Mouse (Mus musculus): ENCODE measurements around the gene Spata21. TPM values are rescaled to one million over a fixed set of nuclear protein-coding genes. Genes with fewer than 3 reads are reported as not detected.

The Spata21 gene
- polyA plus RNA-seq, 1 experiment, result not detected

- Histone ChIP-seq H3K36me3 (ENCODE audit: control insufficient read depth, insufficient read depth) (peaks cover 9% of the 10 kb centered on the region), H3K79me2 (ENCODE audit: control insufficient read depth, insufficient read depth) (peaks cover 44% of the 10 kb centered on the region), H3ac (ENCODE audit: control insufficient read depth, insufficient read length, low read depth) (peak within 1 kb of the TSS; percentile 73), H3K27me3 (ENCODE audit: control insufficient read depth, insufficient read depth, insufficient read length) (no peaks in the 10 kb centered on the region), H3K79me3 (ENCODE audit: low read depth) (peaks cover 18% of the 10 kb centered on the region), H3K4me3 (ENCODE audit: insufficient read depth, poor library complexity, severe bottlenecking) (peak within 1 kb of the TSS; percentile 96)
- TF ChIP-seq MYOG (IDR thresholded peaks at IDR 0.05; ENCODE audit: control insufficient read depth, extremely low read depth, insufficient read length) (no peak), FOSL1 (IDR thresholded peaks at IDR 0.05; ENCODE audit: insufficient read depth, low read length, poor library complexity, severe bottlenecking) (no peak), USF1 (IDR thresholded peaks at IDR 0.05; ENCODE audit: low read depth) (no peak), MAX (IDR thresholded peaks at IDR 0.05) (no peak)
These were observed 10.2 kb upstream of the Spata21 start, which contains the start of gene Necap2 for GRCm38 (mm10) chr4:141077681-141078509. TSS of gene Necap2 (minus strand) at chr4:141078357.

- H3ac ChIP-seq (ENCODE audit: control insufficient read depth, insufficient read length, low read depth), result no peak overlapping the region
- peaks cover 44% of the 10 kb centered on the region for H3K79me2 ChIP-seq (ENCODE audit: control insufficient read depth, insufficient read depth)
- H3K79me3 ChIP-seq (ENCODE audit: low read depth), result peaks cover 18% of the 10 kb centered on the region
- TF ChIP-seq USF1 (IDR thresholded peaks at IDR 0.05; ENCODE audit: low read depth) (no peak), CEBPB (IDR thresholded peaks at IDR 0.05; ENCODE audit: low read depth) (no peak), CTCF (IDR thresholded peaks at IDR 0.05; ENCODE audit: control insufficient read depth, insufficient read depth, insufficient read length) (no peak), MYOG (IDR thresholded peaks at IDR 0.05; ENCODE audit: control insufficient read depth, extremely low read depth, insufficient read length) (no peak), MYOD1 (IDR thresholded peaks at IDR 0.05; ENCODE audit: control insufficient read depth, insufficient read length, low read depth) (no peak), FOSL1 (IDR thresholded peaks at IDR 0.05; ENCODE audit: insufficient read depth, low read length, poor library complexity, severe bottlenecking) (no peak), MAX (IDR thresholded peaks at IDR 0.05) (no peak)
- no peaks in the 10 kb centered on the region for H3K27me3 ChIP-seq (ENCODE audit: control insufficient read depth, insufficient read depth, insufficient read length)
- no peak overlapping the region for H3K4me3 ChIP-seq (ENCODE audit: insufficient read depth, poor library complexity, severe bottlenecking)
- peaks cover 1% of the 10 kb centered on the region for H3K36me3 ChIP-seq (ENCODE audit: control insufficient read depth, insufficient read depth)
These were observed 9.5 kb upstream of the Spata21 start for GRCm38 (mm10) chr4:141078510-141079137.

GRCm38 (mm10) chr4:141086862-141087261, 1.3 kb upstream of the Spata21 start:
- Histone ChIP-seq H3K4me3 (ENCODE audit: insufficient read depth, poor library complexity, severe bottlenecking) (no peak overlapping the region), H3K79me2 (ENCODE audit: control insufficient read depth, insufficient read depth) (no peaks in the 10 kb centered on the region), H3ac (ENCODE audit: control insufficient read depth, insufficient read length, low read depth) (no peak overlapping the region), H3K27me3 (ENCODE audit: control insufficient read depth, insufficient read depth, insufficient read length) (peaks cover 10% of the 10 kb centered on the region), H3K36me3 (ENCODE audit: control insufficient read depth, insufficient read depth) (no peaks in the 10 kb centered on the region), H3K79me3 (ENCODE audit: low read depth) (no peaks in the 10 kb centered on the region)
- no peak for TF ChIP-seq CTCF (IDR thresholded peaks at IDR 0.05; ENCODE audit: control insufficient read depth, insufficient read depth, insufficient read length)
- no peak for TF ChIP-seq USF1 (IDR thresholded peaks at IDR 0.05; ENCODE audit: low read depth)
- no peak for TF ChIP-seq MAX (IDR thresholded peaks at IDR 0.05)
- TF ChIP-seq MYOD1 (IDR thresholded peaks at IDR 0.05; ENCODE audit: control insufficient read depth, insufficient read length, low read depth), result no peak
- no peak for TF ChIP-seq FOSL1 (IDR thresholded peaks at IDR 0.05; ENCODE audit: insufficient read depth, low read length, poor library complexity, severe bottlenecking)
- no peak for TF ChIP-seq CEBPB (IDR thresholded peaks at IDR 0.05; ENCODE audit: low read depth)
- TF ChIP-seq MYOG (IDR thresholded peaks at IDR 0.05; ENCODE audit: control insufficient read depth, extremely low read depth, insufficient read length), result no peak

- no peak for TF ChIP-seq CEBPB (IDR thresholded peaks at IDR 0.05; ENCODE audit: low read depth)
- TF ChIP-seq MYOG (IDR thresholded peaks at IDR 0.05; ENCODE audit: control insufficient read depth, extremely low read depth, insufficient read length), result no peak
- no peak for TF ChIP-seq CTCF (IDR thresholded peaks at IDR 0.05; ENCODE audit: control insufficient read depth, insufficient read depth, insufficient read length)
- no peak for TF ChIP-seq FOSL1 (IDR thresholded peaks at IDR 0.05; ENCODE audit: insufficient read depth, low read length, poor library complexity, severe bottlenecking)
- TF ChIP-seq MYOD1 (IDR thresholded peaks at IDR 0.05; ENCODE audit: control insufficient read depth, insufficient read length, low read depth), result no peak
- TF ChIP-seq MAX (IDR thresholded peaks at IDR 0.05), result no peak
- TF ChIP-seq USF1 (IDR thresholded peaks at IDR 0.05; ENCODE audit: low read depth), result no peak
- Histone ChIP-seq H3K79me3 (ENCODE audit: low read depth) (no peaks in the 10 kb centered on the region), H3K36me3 (ENCODE audit: control insufficient read depth, insufficient read depth) (no peaks in the 10 kb centered on the region), H3ac (ENCODE audit: control insufficient read depth, insufficient read length, low read depth) (no peak overlapping the region), H3K79me2 (ENCODE audit: control insufficient read depth, insufficient read depth) (no peaks in the 10 kb centered on the region), H3K27me3 (ENCODE audit: control insufficient read depth, insufficient read depth, insufficient read length) (peaks cover 10% of the 10 kb centered on the region), H3K4me3 (ENCODE audit: insufficient read depth, poor library complexity, severe bottlenecking) (no peak overlapping the region)
These were observed 581 bp downstream of the Spata21 start for GRCm38 (mm10) chr4:141088714-141089113.

- no peak overlapping the region for H3K4me3 ChIP-seq (ENCODE audit: insufficient read depth, poor library complexity, severe bottlenecking)
- H3K27me3 ChIP-seq (ENCODE audit: control insufficient read depth, insufficient read depth, insufficient read length), result peaks cover 6% of the 10 kb centered on the region
- H3K79me2 ChIP-seq (ENCODE audit: control insufficient read depth, insufficient read depth), result no peaks in the 10 kb centered on the region
- TF ChIP-seq USF1 (IDR thresholded peaks at IDR 0.05; ENCODE audit: low read depth) (no peak), FOSL1 (IDR thresholded peaks at IDR 0.05; ENCODE audit: insufficient read depth, low read length, poor library complexity, severe bottlenecking) (no peak), MYOD1 (IDR thresholded peaks at IDR 0.05; ENCODE audit: control insufficient read depth, insufficient read length, low read depth) (no peak), MAX (IDR thresholded peaks at IDR 0.05) (no peak), CEBPB (IDR thresholded peaks at IDR 0.05; ENCODE audit: low read depth) (no peak), MYOG (IDR thresholded peaks at IDR 0.05; ENCODE audit: control insufficient read depth, extremely low read depth, insufficient read length) (no peak), CTCF (IDR thresholded peaks at IDR 0.05; ENCODE audit: control insufficient read depth, insufficient read depth, insufficient read length) (no peak)
- H3ac ChIP-seq (ENCODE audit: control insufficient read depth, insufficient read length, low read depth), result no peak overlapping the region
- H3K36me3 ChIP-seq (ENCODE audit: control insufficient read depth, insufficient read depth), result no peaks in the 10 kb centered on the region
- H3K79me3 ChIP-seq (ENCODE audit: low read depth), result no peaks in the 10 kb centered on the region
These were observed 6.9 kb downstream of the Spata21 start for GRCm38 (mm10) chr4:141095016-141095415.

Data from C2C12 (cell line).